Mouse (Mus musculus) fat pad, adult 2 months (tissue): ENCODE measurements around the gene Pirt.

Experiments used
- DNase-seq: peaks from one replicate; pipeline ENCODE4 v3.0.0-alpha.2; 2011; ENCODE audit warnings: low read depth, low spot score; ENCODE audit errors: extremely low read depth

The Pirt gene

GRCm38 (mm10) chr11:66945224-66945767, 33.5 kb downstream of the Pirt start:
- DNase-seq, result no peak

- no peak for DNase-seq
Measured at GRCm38 (mm10) chr11:66946521-66946920, 34.7 kb downstream of the Pirt start.

GRCm38 (mm10) chr11:66946922-66947321, 35.1 kb downstream of the Pirt start:
- no peak for DNase-seq

GRCm38 (mm10) chr11:66956303-66956702, 44.5 kb downstream of the Pirt start, which contains the start of gene Tmem238l:
TSS of gene Tmem238l (plus strand) at chr11:66956638.
- DNase-seq, result no peak

- peak; percentile 79 for DNase-seq
Measured at GRCm38 (mm10) chr11:66960797-66961196, 49.0 kb downstream of the Pirt start.

GRCm38 (mm10) chr11:66961447-66962176, 49.8 kb downstream of the Pirt start:
- no peak for DNase-seq

GRCm38 (mm10) chr11:66963462-66963861, 51.7 kb downstream of the Pirt start:
- no peak for DNase-seq

- DNase-seq, result no peak
Measured at GRCm38 (mm10) chr11:66966500-66967116, 54.8 kb downstream of the Pirt start.

GRCm38 (mm10) chr11:66968575-66968974, 56.8 kb downstream of the Pirt start:
- no peak for DNase-seq

GRCm38 (mm10) chr11:66973507-66973906, 61.7 kb downstream of the Pirt start:
- DNase-seq, result no peak

- no peak for DNase-seq
Measured at GRCm38 (mm10) chr11:66975606-66976330, 64.0 kb downstream of the Pirt start.
